In the genomic region with DNA sequence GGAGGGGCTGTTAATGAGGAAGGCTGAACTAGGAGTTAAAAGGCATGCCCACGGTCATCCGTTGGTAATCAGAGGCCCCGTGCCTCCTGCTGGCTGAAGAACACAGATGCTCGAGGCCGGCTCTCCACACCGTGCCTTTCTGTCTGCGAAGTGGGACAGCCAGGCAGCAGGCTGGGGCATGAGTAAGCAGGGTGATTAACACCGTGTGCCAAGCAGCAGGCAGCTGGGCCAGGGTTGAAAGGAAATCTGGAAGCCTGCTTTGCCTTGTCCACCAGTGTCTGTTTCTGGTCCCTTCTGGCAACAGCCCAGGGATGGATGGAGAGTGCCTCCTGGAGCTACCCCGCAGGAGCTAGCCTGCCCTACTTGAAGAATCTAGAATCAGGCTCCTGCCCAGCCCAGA, we compare ENCODE assay signal across 10 mouse cellular contexts.
DNase-seq lines count a peak whose midpoint lies in the region; ATAC-seq and TF ChIP-seq lines count a peak whose summit lies in the region.
"Had no signal": no experiment of that assay in that cellular context is flagged by ENCODE, and none has a peak within 500 bp of the region (broad histone marks: within the 10 kb centered on the region; RNA-seq: fewer than 3 reads in every experiment).

No protein-coding gene starts in this region.

- H3K36me3 ChIP-seq in forebrain, embryonic 13.5 days (ENCODE audit: poor library complexity, severe bottlenecking): 0 out of 2 replicates have a peak, but pooled peaks cover 5% of the 10 kb centered on the region
- no peaks in the 10 kb centered on the region for H3K36me3 ChIP-seq in liver, embryonic 11.5 days (ENCODE audit: control insufficient read depth, insufficient read depth, low read length)
- H3K36me3 ChIP-seq: heart, embryonic 15.5 days had no signal

- H3K9ac ChIP-seq in forebrain, embryonic 13.5 days: no peak overlapping the region
- H3K9ac ChIP-seq in liver, embryonic 11.5 days (ENCODE audit: low read depth, low read length): no peak overlapping the region
- H3K9ac ChIP-seq: heart, embryonic 15.5 days had no signal

- H3K27ac ChIP-seq in forebrain, embryonic 13.5 days: peak overlapping the region; percentile 49
- no peak overlapping the region for H3K27ac ChIP-seq in left cerebral cortex, adult 2 months
- no peak overlapping the region for H3K27ac ChIP-seq in liver, embryonic 11.5 days (ENCODE audit: low read depth, low read length)
- H3K27ac ChIP-seq: heart, embryonic 15.5 days had no signal

- ATAC-seq in forebrain, embryonic 13.5 days: peak; percentile 83
- ATAC-seq in liver, embryonic 11.5 days (replicated peaks; ENCODE audit: low FRiP score): no peak

- peaks cover 7% of the 10 kb centered on the region; the same call in 1 of the 2 replicates for H3K9me3 ChIP-seq in forebrain, embryonic 13.5 days (replicated peaks)
- H3K9me3 ChIP-seq in liver, embryonic 11.5 days (ENCODE audit: control insufficient read depth, low read length): no peaks in the 10 kb centered on the region
- H3K9me3 ChIP-seq: heart, embryonic 15.5 days; megakaryocyte, embryonic 14.5 days had no signal

- no peak overlapping the region for H3K4me3 ChIP-seq in forebrain, embryonic 13.5 days
- no peak overlapping the region for H3K4me3 ChIP-seq in left cerebral cortex, adult 2 months
- no peak overlapping the region for H3K4me3 ChIP-seq in liver, embryonic 11.5 days (ENCODE audit: low read depth, low read length)
- H3K4me3 ChIP-seq: heart, embryonic 15.5 days; megakaryocyte, embryonic 14.5 days had no signal

- intact Hi-C loops in left cerebral cortex, adult 2 months (cut with DNase I): no loop called here

- 21% methylated on average over 9 of the region's 9 CpGs for WGBS in forebrain, embryonic 13.5 days
- WGBS in liver, embryonic 11.5 days: 52% methylated on average over 9 of the region's 9 CpGs

- H3K4me1 ChIP-seq in forebrain, embryonic 13.5 days: peaks cover 71% of the 10 kb centered on the region
- H3K4me1 ChIP-seq in liver, embryonic 11.5 days (replicated peaks; ENCODE audit: control insufficient read depth, insufficient read depth, low read length): no peaks in the 10 kb centered on the region

- no peak; the same call in 1 of the 2 replicates for TF ChIP-seq CTCF in left cerebral cortex, adult 2 months (IDR thresholded peaks at IDR 0.05)

- H3K27me3 ChIP-seq in forebrain, embryonic 13.5 days: no peaks in the 10 kb centered on the region
- no peaks in the 10 kb centered on the region for H3K27me3 ChIP-seq in liver, embryonic 11.5 days (replicated peaks; ENCODE audit: control insufficient read depth, insufficient read depth, low read length)
- H3K27me3 ChIP-seq: heart, embryonic 15.5 days had no signal

- peak; percentile 7 for DNase-seq in 3134 (ENCODE audit: extremely low read depth, insufficient read length, low spot score)
- peak; percentile 66 for DNase-seq in adrenal gland, postnatal 10 days
- DNase-seq in left cerebral cortex, adult 2 months (ENCODE audit: extremely low spot score in 1 of 2, low spot score in 2 of 2): peak; percentile 19 to 20
- DNase-seq in liver, embryonic 11.5 days (ENCODE audit: low spot score): no peak
- DNase-seq in spleen, adult 12 weeks (ENCODE audit: low spot score): no peak
- no peak for DNase-seq in kidney, postnatal 36 days
- no peak for DNase-seq in lung, postnatal 25 days (ENCODE audit: low spot score)

- H3K4me2 ChIP-seq in forebrain, embryonic 13.5 days: no peak overlapping the region
- H3K4me2 ChIP-seq in liver, embryonic 11.5 days: no peak overlapping the region
- H3K4me2 ChIP-seq: heart, embryonic 15.5 days had no signal

Comparison
In these comparisons a context has a peak if more than half of its experiments do, and no peak if none do; other contexts are left out.
1. DNase-seq: peak in 3134 (single experiment), adrenal gland, postnatal 10 days (single experiment) and left cerebral cortex, adult 2 months (2 of 2); none in liver, embryonic 11.5 days (single experiment), spleen, adult 12 weeks (single experiment), kidney, postnatal 36 days (0 of 2) and lung, postnatal 25 days (single experiment).